Mouse (Mus musculus) lung, postnatal 14 days (tissue): Measurements from ENCODE around the gene Skida1.
A peak's percentile ranks its signal among the peaks of the same experiment; 100 is the strongest.
"Not testable (repeated sequence)": the region's sequence is repeated elsewhere in the genome, so short reads cannot be mapped to it uniquely, and the experiment has no call there.

Experiments used
- DNase-seq: peaks from one replicate; pipeline ENCODE4 v3.0.0; 2021

The Skida1 gene

GRCm38 (mm10) chr2:18048453-18049075, at the start of gene Skida1:
Gene Skida1, minus strand, starts transcription at chr2:18049051.
- no peak for DNase-seq

DNA sequence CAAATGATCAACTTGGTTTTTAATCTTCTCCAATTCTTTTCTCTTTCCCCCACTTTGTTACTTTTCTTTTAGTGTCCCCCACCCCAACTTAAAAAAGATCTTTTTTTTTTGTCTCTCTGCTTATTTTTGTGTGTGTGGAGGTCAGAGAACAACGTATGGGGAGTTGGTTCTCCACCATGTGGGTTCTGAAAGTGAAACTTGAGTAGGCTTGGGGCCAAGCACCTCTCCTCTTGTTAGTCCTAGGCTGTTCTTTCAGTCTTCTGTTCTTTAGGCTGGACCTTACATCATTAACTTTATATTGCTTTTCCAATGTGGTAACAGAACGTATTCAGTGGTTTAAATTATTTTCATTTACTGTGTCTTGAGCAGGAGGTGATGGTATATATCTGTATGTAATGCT, 47.0 kb upstream of the Skida1 start:
- no peak for DNase-seq

GRCm38 (mm10) chr2:18094319-18094718, 45.5 kb upstream of the Skida1 start:
- no peak for DNase-seq

GRCm38 (mm10) chr2:18093858-18094257, 45.0 kb upstream of the Skida1 start:
- no peak for DNase-seq

DNA sequence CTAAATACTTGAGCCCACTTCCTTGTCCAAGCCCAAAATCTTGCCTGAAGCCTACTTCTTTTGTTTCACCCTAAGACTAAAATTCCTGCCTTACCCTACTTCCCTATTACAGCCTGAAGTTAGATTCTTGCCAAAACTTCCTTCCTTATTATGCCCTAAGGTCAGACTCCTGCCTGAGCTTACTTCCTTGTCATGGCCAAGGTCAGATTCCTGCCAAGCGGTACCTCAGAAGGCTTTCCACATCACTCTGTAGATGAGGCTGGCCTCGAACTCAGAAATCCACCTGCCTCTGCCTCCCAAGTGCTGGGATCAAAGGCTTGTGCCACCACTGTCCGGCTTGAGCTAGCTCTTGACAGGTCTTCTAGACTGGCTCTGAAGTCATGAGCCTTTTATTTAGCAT, 38.8 kb upstream of the Skida1 start:
- not testable (repeated sequence) for DNase-seq

GRCm38 (mm10) chr2:18080182-18080860, 31.5 kb upstream of the Skida1 start:
- no peak for DNase-seq

- DNase-seq = no peak
These were observed 23.1 kb upstream of the Skida1 start for GRCm38 (mm10) chr2:18071947-18072346.

DNA sequence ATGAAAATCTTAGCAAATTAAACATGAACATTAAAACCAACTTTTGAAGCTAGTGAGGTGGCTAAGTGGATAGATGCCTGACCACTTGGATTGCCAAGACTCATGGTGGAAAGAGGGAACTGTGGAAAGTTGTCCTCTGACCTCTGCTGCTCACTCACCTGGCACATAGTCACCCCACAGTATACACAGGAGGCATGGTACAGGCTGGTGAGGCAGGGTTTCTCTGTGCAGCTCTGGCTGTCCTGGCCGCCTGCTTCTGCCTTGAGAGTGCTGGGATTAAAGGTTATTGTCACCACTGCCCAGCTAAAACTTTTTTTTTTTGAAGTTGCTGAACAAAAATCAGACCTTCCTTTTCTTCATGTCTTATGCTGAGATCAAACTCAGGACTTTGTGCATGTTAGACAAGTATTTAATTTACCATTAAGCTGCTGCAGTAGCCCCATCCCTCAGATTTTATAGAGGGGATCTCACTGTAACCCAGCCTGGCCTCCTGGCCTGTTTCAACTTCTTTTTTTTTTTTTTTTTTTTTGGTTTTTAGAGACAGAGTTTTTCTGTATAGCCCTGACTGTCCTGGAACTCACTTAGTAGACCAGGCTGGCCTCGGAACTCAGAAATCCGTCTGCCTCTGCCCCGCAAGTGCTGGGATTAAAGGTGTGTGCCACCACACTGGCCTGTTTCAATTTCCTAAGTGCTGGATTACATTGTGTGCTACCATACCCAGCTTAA, 19.4 kb upstream of the Skida1 start:
- DNase-seq = no peak

- no peak for DNase-seq
These were observed 17.6 kb upstream of the Skida1 start for GRCm38 (mm10) chr2:18066436-18066835.

GRCm38 (mm10) chr2:18065708-18066030, 16.8 kb upstream of the Skida1 start:
- DNase-seq = no peak

- peak; percentile 79 for DNase-seq
These were observed 16.3 kb upstream of the Skida1 start for GRCm38 (mm10) chr2:18064941-18065707.

DNA sequence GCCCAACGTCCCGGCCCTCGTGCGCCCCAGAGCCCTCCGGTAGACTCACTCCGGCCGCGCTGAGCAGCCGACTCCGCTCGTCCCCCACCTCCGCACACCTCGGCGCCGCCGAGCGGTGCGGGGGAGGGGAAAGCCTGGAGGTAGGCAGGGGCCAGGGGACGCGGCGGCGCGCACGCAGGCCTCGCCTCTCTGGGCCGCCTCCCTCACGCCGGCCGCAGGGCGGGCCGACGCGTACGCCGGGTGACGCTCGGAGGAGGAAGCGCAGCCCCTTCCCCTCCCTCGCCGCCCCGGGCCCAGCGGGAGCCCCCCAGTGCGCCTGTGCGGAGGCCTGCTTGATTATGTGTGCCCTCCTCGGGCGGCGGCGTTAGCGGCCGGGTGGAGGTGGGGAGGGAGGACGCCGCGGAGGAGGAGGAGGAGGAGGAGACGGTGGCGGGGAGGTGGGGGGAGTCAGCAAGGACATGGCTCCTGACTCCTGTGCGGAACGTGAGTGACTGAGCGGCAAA, 15.6 kb upstream of the Skida1 start:
- peak; percentile 89 for DNase-seq

DNA sequence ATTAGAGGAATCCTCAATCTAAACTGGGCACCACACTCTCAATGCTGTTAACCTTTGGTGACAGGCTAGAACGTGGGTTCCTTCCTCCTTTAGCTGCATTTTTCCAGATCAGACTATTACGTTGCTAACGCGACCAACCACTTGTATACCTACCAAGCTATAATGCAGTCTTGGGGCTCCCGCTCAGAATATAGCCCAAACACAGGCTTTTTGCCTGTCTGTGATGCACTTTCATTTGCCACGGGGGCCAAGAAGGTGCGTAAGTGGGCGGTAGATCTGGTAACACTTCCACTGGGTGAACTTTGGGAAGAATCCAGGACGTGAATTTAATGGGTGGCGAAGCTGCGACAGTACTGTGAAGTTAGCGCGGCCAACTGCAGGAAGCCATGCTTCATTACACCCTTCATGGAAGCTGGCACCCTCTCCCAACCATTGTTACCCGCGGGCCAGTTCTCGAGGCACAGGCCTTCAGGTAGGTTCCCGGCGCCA, 15.0 kb upstream of the Skida1 start:
- peak; percentile 62 for DNase-seq

DNA sequence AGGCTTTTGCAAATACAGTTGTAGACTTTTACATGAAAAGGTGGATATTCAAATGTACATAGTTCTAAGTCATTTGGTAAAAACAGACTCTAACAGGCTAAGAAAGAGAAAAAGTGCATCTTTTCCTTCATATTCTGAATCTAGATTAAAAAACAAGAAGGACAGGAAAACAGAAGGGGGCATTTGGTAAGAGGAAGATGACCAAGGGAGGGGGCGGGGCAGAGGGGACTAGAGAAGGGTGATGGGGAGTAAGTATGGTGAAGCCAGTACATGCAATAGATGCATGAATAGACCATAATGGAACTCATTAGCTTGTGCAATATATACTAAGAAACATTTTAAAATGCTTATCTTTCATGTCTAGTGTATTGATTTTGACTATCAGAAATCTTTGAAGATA, 11.5 kb upstream of the Skida1 start:
- DNase-seq = no peak

DNA sequence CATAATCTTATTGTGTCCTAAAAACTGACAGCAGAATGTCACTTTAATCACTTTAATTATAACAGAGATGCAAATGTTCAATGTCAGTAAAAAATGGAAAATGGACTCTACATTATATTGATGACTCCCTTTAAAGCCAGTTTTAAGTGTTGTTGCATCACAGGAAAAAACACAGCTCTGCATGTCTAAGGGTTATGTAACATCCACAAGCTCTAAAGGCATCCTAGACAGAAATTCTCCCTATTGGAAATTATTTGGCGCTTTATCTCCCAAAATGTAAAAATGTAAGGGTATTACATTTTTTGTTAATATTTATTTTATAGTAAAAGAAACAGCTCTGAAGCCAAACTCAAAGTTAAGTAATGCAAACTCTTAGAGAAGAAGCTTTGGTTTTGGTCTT, 11.0 kb upstream of the Skida1 start:
- DNase-seq = no peak

GRCm38 (mm10) chr2:18059063-18059462, 10.2 kb upstream of the Skida1 start:
- no peak for DNase-seq

DNA sequence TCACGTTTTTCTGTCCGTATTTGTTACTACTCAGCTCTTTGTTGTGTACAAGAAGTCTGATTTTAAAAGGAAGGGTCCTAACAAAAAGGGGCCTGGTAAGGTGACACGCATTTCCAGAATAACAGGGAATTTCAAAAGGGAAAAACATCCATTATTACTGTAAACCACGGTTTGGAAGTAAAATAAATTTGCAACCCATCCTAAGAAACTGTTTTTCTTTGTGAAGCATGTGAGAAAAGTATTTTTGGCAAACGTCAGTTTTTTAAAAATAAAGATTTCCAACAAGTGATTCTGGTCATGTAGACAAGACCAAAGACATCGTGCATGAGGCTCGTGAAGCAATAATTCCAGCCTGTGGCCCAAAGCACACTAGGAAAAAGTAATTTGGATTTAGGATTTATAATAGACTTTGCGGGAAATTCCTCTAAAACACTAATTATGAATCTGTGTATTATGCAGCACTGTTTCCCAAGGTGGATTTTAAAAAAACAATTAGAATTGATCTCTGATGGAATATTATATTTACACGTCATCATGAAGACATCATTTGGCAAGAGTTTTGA, 9.4 kb upstream of the Skida1 start:
- DNase-seq = no peak

DNA sequence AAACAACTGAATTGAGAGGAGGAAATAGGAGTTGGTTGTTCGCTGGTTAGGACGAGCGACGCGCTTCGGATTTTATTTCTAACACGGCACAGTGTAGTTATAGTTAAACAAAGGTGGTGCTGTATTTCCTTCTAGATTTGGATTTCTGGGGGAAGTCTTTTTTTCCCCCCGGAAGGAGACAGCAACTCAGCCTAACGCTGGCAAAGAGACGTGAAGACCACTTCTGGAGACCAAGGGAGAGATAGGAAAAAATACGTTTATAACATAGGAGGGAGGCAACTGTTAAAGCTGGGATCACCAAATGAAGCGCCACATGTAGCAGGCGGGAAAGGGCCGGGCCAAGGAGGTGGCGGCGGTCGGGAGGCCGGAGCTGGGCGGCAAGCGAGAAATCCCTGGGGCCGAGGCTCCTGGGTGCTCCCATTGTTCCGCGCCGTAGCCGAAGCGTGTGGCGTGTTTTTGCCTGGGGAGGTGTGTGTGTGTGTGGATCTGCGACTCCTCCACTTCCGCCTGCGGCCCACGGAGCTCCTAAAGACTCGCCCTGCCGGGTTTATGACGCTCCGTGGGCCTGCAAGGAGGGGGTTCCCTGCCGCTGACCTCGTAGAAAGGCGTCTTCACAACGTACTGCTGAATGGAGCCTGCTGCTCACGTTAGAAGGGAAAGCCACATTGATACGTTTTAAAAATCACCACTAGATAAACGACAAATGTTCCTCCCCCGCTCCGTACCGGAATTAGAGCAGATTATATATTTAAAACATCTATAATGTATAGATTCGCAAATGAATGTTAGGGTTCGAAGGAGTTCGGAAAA, 8.7 kb upstream of the Skida1 start:
- peak; percentile 68 for DNase-seq

DNA sequence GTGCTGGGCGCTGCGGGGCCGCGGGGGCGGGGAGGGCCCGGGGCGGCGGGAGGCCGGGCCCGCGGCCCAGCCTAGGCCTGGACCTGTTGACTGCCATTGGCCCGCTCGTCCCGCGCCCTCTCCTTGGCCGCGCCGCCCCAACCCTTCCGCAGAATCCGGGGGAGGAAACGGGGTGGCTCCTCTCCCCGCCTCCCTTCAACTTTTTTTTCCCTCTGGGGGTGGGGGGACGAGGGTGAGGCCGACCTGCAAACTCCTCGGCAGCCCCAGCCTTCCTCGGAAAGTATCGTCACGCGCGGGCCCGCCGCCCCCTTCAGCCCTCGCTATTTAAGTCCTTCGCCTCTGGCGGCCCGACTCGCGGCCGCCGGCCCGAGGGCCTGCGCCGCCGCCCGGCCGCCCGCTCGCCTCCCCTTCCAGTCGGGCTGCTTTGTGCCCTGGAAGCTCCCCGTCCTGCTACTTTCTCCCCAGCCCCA, 8.0 kb upstream of the Skida1 start:
- peak; percentile 94 for DNase-seq

DNA sequence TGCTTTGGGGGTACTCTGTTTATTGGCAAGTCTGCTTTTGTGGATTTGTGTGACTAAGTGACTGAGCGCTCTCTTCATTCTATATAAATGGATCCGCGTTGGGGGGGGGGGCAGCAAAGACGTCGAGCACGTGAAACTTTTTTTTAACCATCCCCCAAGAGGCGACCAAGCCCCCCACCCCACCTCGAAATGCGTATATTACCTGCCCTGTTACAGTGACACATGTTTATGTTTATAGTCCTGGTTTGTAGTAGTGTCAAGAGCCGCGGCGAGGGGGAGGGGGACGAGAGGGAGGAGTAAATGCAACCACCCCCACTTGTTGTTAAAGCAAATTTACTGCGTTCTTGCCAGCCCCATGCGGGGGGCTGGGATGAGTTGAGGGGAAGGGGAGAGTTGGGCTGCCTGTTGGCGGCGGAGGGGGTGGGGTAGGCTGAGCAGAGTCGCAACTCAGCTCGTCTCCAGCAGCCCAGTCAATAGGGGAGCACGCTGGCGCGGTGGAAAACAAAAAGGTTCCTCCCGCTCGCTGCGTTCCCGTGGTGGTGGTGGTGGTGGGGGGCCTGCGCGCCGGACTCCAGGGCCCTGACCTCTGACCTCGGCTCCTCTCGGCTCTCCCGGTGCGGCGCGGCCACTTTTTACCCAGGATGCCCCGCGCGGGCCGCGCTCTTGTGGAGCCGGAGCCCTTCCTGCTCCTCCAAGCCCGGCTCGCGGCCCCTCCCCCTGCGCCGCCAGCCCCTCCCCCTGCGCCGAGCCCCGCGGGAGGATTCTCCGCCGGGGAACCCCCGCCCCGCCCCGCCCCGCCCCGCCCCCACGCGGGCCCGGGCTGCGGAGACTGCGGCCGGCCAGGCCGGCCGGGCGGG, 7.3 kb upstream of the Skida1 start:
- peak; percentile 97 for DNase-seq
